Mouse (Mus musculus): ENCODE measurements around the gene Olfr792.

Gene Olfr792

GRCm38 (mm10) chr10:129538862-129539261, at the start of gene Olfr792:
Gene Olfr792, plus strand, starts transcription at chr10:129539162.
- DNase-seq, result no peak

GRCm38 (mm10) chr10:129490101-129490500, 48.9 kb upstream of the Olfr792 start:
- DNase-seq, result no peak

- DNase-seq, result no peak
These were observed 40.8 kb upstream of the Olfr792 start, which contains the start of gene Olfr790 for GRCm38 (mm10) chr10:129498192-129498591. Gene Olfr790, plus strand, starts transcription at chr10:129498492.

- DNase-seq, result no peak
These were observed 17.5 kb upstream of the Olfr792 start, which contains the start of gene Olfr791 for GRCm38 (mm10) chr10:129521492-129521891. Gene Olfr791, plus strand, starts transcription at chr10:129521792.

- no peak for DNase-seq
These were observed 10.4 kb downstream of the Olfr792 start for GRCm38 (mm10) chr10:129549354-129549753.

- no peak for DNase-seq
These were observed 28.4 kb downstream of the Olfr792 start, which contains the start of gene Olfr794 for GRCm38 (mm10) chr10:129567355-129567754. Gene Olfr794, plus strand, starts transcription at chr10:129567655.

GRCm38 (mm10) chr10:129577066-129577465, 38.1 kb downstream of the Olfr792 start:
- no peak for DNase-seq

Measured in cerebellum, adult 9-11 months (tissue).